Mouse (Mus musculus): ENCODE data around the gene Tmc6. TPM values are rescaled to one million over a fixed set of nuclear protein-coding genes. Genes with fewer than 3 reads are reported as not detected.

Tmc6 gene
- polyA plus RNA-seq, 1 experiment from 2014 or later, result 4.2 TPM

- Histone ChIP-seq H3K9ac (ENCODE audit: low read depth, low read length) (no peak overlapping the region), H3K36me3 (ENCODE audit: control insufficient read depth, insufficient read depth, low read length) (peaks cover 52% of the 10 kb centered on the region), H3K9me3 (replicated peaks; ENCODE audit: control insufficient read depth, low read length, poor library complexity, severe bottlenecking) (no peaks in the 10 kb centered on the region), H3K4me3 (ENCODE audit: low read depth, low read length) (no peak overlapping the region), H3K4me2 (ENCODE audit: low read length) (no peak overlapping the region), H3K27ac (ENCODE audit: low read length) (no peak overlapping the region), H3K4me1 (ENCODE audit: control insufficient read depth, insufficient read depth, low read length) (no peaks in the 10 kb centered on the region), H3K27me3 (ENCODE audit: control insufficient read depth, insufficient read depth, low read depth, low read length) (no peaks in the 10 kb centered on the region)
- 75% methylated on average over 5 of the region's 5 CpGs for WGBS
- ATAC-seq, result no peak
Measured at GRCm38 (mm10) chr11:117736037-117736689, 45.8 kb downstream of the Tmc6 start.

- H3K27ac ChIP-seq (ENCODE audit: low read length), result no peak overlapping the region
- no peaks in the 10 kb centered on the region for H3K4me1 ChIP-seq (ENCODE audit: control insufficient read depth, insufficient read depth, low read length)
- no peak for ATAC-seq
- H3K27me3 ChIP-seq (ENCODE audit: control insufficient read depth, insufficient read depth, low read depth, low read length), result no peaks in the 10 kb centered on the region
- WGBS, result 87% methylated on average over 7 of the region's 7 CpGs
- no peaks in the 10 kb centered on the region for H3K9me3 ChIP-seq (replicated peaks; ENCODE audit: control insufficient read depth, low read length, poor library complexity, severe bottlenecking)
- H3K4me3 ChIP-seq (ENCODE audit: low read depth, low read length), result no peak overlapping the region
- no peak overlapping the region for H3K9ac ChIP-seq (ENCODE audit: low read depth, low read length)
- H3K36me3 ChIP-seq (ENCODE audit: control insufficient read depth, insufficient read depth, low read length), result peaks cover 14% of the 10 kb centered on the region
- no peak overlapping the region for H3K4me2 ChIP-seq (ENCODE audit: low read length)
Measured at GRCm38 (mm10) chr11:117731470-117731869, 50.5 kb downstream of the Tmc6 start.

GRCm38 (mm10) chr11:117730490-117730838, 51.5 kb downstream of the Tmc6 start:
- 73% methylated on average over 4 of the region's 4 CpGs for WGBS

GRCm38 (mm10) chr11:117729798-117730489, 52.1 kb downstream of the Tmc6 start:
- Histone ChIP-seq H3K9ac (ENCODE audit: low read depth, low read length) (no peak overlapping the region), H3K9me3 (replicated peaks; ENCODE audit: control insufficient read depth, low read length, poor library complexity, severe bottlenecking) (no peaks in the 10 kb centered on the region), H3K27ac (ENCODE audit: low read length) (no peak overlapping the region), H3K27me3 (ENCODE audit: control insufficient read depth, insufficient read depth, low read depth, low read length) (no peaks in the 10 kb centered on the region), H3K4me1 (ENCODE audit: control insufficient read depth, insufficient read depth, low read length) (no peaks in the 10 kb centered on the region), H3K36me3 (ENCODE audit: control insufficient read depth, insufficient read depth, low read length) (peaks cover 6% of the 10 kb centered on the region; the same call in 1 of the 2 replicates), H3K4me2 (ENCODE audit: low read length) (no peak overlapping the region), H3K4me3 (ENCODE audit: low read depth, low read length) (no peak overlapping the region)
- no peak for ATAC-seq
- 85% methylated on average over 7 of the region's 7 CpGs for WGBS

More at GRCm38 (mm10) chr11:117730490-117730838, 51.5 kb downstream of the Tmc6 start:
- Histone ChIP-seq H3K9me3 (replicated peaks; ENCODE audit: control insufficient read depth, low read length, poor library complexity, severe bottlenecking) (no peaks in the 10 kb centered on the region), H3K4me2 (ENCODE audit: low read length) (no peak overlapping the region), H3K27me3 (ENCODE audit: control insufficient read depth, insufficient read depth, low read depth, low read length) (no peaks in the 10 kb centered on the region), H3K4me3 (ENCODE audit: low read depth, low read length) (no peak overlapping the region), H3K27ac (ENCODE audit: low read length) (0 out of 2 replicates have a peak overlapping the region, but pooled peaks have one; percentile 8), H3K4me1 (ENCODE audit: control insufficient read depth, insufficient read depth, low read length) (no peaks in the 10 kb centered on the region), H3K9ac (ENCODE audit: low read depth, low read length) (no peak overlapping the region), H3K36me3 (ENCODE audit: control insufficient read depth, insufficient read depth, low read length) (peaks cover 6% of the 10 kb centered on the region; the same call in 1 of the 2 replicates)
- ATAC-seq, result no peak

- no peak overlapping the region for H3K9ac ChIP-seq (ENCODE audit: low read depth, low read length)
- no peak overlapping the region for H3K27ac ChIP-seq (ENCODE audit: low read length)
- H3K4me3 ChIP-seq (ENCODE audit: low read depth, low read length), result no peak overlapping the region
- H3K9me3 ChIP-seq (replicated peaks; ENCODE audit: control insufficient read depth, low read length, poor library complexity, severe bottlenecking), result no peaks in the 10 kb centered on the region
- no peak overlapping the region for H3K4me2 ChIP-seq (ENCODE audit: low read length)
- H3K36me3 ChIP-seq (ENCODE audit: control insufficient read depth, insufficient read depth, low read length), result peaks cover 6% of the 10 kb centered on the region; the same call in 1 of the 2 replicates
- H3K4me1 ChIP-seq (ENCODE audit: control insufficient read depth, insufficient read depth, low read length), result no peaks in the 10 kb centered on the region
- 88% methylated on average over 3 of the region's 3 CpGs for WGBS
- H3K27me3 ChIP-seq (ENCODE audit: control insufficient read depth, insufficient read depth, low read depth, low read length), result no peaks in the 10 kb centered on the region
- no peak for ATAC-seq
Measured at GRCm38 (mm10) chr11:117729341-117729740, 52.7 kb downstream of the Tmc6 start.

GRCm38 (mm10) chr11:117728841-117729240, 53.2 kb downstream of the Tmc6 start:
- WGBS, result 75% methylated on average over 1 of the region's 1 CpGs
- peaks cover 6% of the 10 kb centered on the region; the same call in 1 of the 2 replicates for H3K36me3 ChIP-seq (ENCODE audit: control insufficient read depth, insufficient read depth, low read length)

GRCm38 (mm10) chr11:117728245-117728644, 53.8 kb downstream of the Tmc6 start:
- no peaks in the 10 kb centered on the region for H3K27me3 ChIP-seq (ENCODE audit: control insufficient read depth, insufficient read depth, low read depth, low read length)
- H3K9me3 ChIP-seq (replicated peaks; ENCODE audit: control insufficient read depth, low read length, poor library complexity, severe bottlenecking), result no peaks in the 10 kb centered on the region
- H3K4me1 ChIP-seq (ENCODE audit: control insufficient read depth, insufficient read depth, low read length), result no peaks in the 10 kb centered on the region
- no peak overlapping the region for H3K4me2 ChIP-seq (ENCODE audit: low read length)
- peaks cover 4% of the 10 kb centered on the region for H3K36me3 ChIP-seq (ENCODE audit: control insufficient read depth, insufficient read depth, low read length)
- H3K27ac ChIP-seq (ENCODE audit: low read length), result no peak overlapping the region
- H3K9ac ChIP-seq (ENCODE audit: low read depth, low read length), result no peak overlapping the region
- no peak overlapping the region for H3K4me3 ChIP-seq (ENCODE audit: low read depth, low read length)
- no peak for ATAC-seq
- WGBS, result 87% methylated on average over 5 of the region's 5 CpGs

More at GRCm38 (mm10) chr11:117728841-117729240, 53.2 kb downstream of the Tmc6 start:
- no peaks in the 10 kb centered on the region for H3K27me3 ChIP-seq (ENCODE audit: control insufficient read depth, insufficient read depth, low read depth, low read length)
- no peak overlapping the region for H3K4me3 ChIP-seq (ENCODE audit: low read depth, low read length)
- no peak for ATAC-seq
- H3K27ac ChIP-seq (ENCODE audit: low read length), result no peak overlapping the region
- no peaks in the 10 kb centered on the region for H3K4me1 ChIP-seq (ENCODE audit: control insufficient read depth, insufficient read depth, low read length)
- no peaks in the 10 kb centered on the region for H3K9me3 ChIP-seq (replicated peaks; ENCODE audit: control insufficient read depth, low read length, poor library complexity, severe bottlenecking)
- H3K9ac ChIP-seq (ENCODE audit: low read depth, low read length), result no peak overlapping the region
- no peak overlapping the region for H3K4me2 ChIP-seq (ENCODE audit: low read length)

GRCm38 (mm10) chr11:117727031-117727430, 55.0 kb downstream of the Tmc6 start:
- Histone ChIP-seq H3K9me3 (replicated peaks; ENCODE audit: control insufficient read depth, low read length, poor library complexity, severe bottlenecking) (no peaks in the 10 kb centered on the region), H3K27me3 (ENCODE audit: control insufficient read depth, insufficient read depth, low read depth, low read length) (no peaks in the 10 kb centered on the region), H3K4me3 (ENCODE audit: low read depth, low read length) (no peak overlapping the region), H3K4me2 (ENCODE audit: low read length) (no peak overlapping the region), H3K9ac (ENCODE audit: low read depth, low read length) (no peak overlapping the region), H3K4me1 (ENCODE audit: control insufficient read depth, insufficient read depth, low read length) (no peaks in the 10 kb centered on the region), H3K27ac (ENCODE audit: low read length) (no peak overlapping the region), H3K36me3 (ENCODE audit: control insufficient read depth, insufficient read depth, low read length) (peaks cover 7% of the 10 kb centered on the region; the same call in 1 of the 2 replicates)
- ATAC-seq, result no peak
- 98% methylated on average over 4 of the region's 4 CpGs for WGBS

GRCm38 (mm10) chr11:117724604-117725301, 57.2 kb downstream of the Tmc6 start:
- H3K4me2 ChIP-seq (ENCODE audit: low read length), result no peak overlapping the region
- no peaks in the 10 kb centered on the region for H3K9me3 ChIP-seq (replicated peaks; ENCODE audit: control insufficient read depth, low read length, poor library complexity, severe bottlenecking)
- no peaks in the 10 kb centered on the region for H3K4me1 ChIP-seq (ENCODE audit: control insufficient read depth, insufficient read depth, low read length)
- H3K27me3 ChIP-seq (ENCODE audit: control insufficient read depth, insufficient read depth, low read depth, low read length), result no peaks in the 10 kb centered on the region
- H3K27ac ChIP-seq (ENCODE audit: low read length), result no peak overlapping the region
- no peak overlapping the region for H3K9ac ChIP-seq (ENCODE audit: low read depth, low read length)
- WGBS, result 88% methylated on average over 6 of the region's 6 CpGs
- peaks cover 23% of the 10 kb centered on the region for H3K36me3 ChIP-seq (ENCODE audit: control insufficient read depth, insufficient read depth, low read length)
- H3K4me3 ChIP-seq (ENCODE audit: low read depth, low read length), result no peak overlapping the region
- no peak for ATAC-seq

Data from midbrain, embryonic 16.5 days (tissue).